Mouse (Mus musculus): ENCODE results near the gene Mob1b. TPM values are rescaled to one million over a fixed set of nuclear protein-coding genes. Genes with fewer than 3 reads are reported as not detected.

Mob1b gene
- polyA plus RNA-seq, 1 experiment from 2014 or later = 11.8 TPM

- peak; percentile 99 for DNase-seq (ENCODE audit: low spot score)
- Histone ChIP-seq H3K9me3 (replicated peaks) (no peaks in the 10 kb centered on the region), H3K4me3 (peak within 1 kb of the TSS; percentile 75), H3K36me3 (peaks cover 31% of the 10 kb centered on the region), H3K27ac (peak within 1 kb of the TSS; percentile 94), H3K27me3 (ENCODE audit: low read depth, poor library complexity, severe bottlenecking) (no peaks in the 10 kb centered on the region), H3K4me1 (peaks cover 15% of the 10 kb centered on the region)
- under 1% methylated on average over 51 of the region's 51 CpGs for WGBS
Observed at GRCm38 (mm10) chr5:88764987-88765481, 44.4 kb downstream of the Mob1b start, which contains the start of gene Dck. Dck (plus strand) TSS chr5:88764996.

- peak overlapping the region; percentile 75 for H3K4me3 ChIP-seq
- no peaks in the 10 kb centered on the region for H3K27me3 ChIP-seq (ENCODE audit: low read depth, poor library complexity, severe bottlenecking)
- DNase-seq (ENCODE audit: low spot score) = no peak
- 21% methylated on average over 6 of the region's 6 CpGs for WGBS
- H3K9me3 ChIP-seq (replicated peaks) = no peaks in the 10 kb centered on the region
- peak overlapping the region; percentile 94 for H3K27ac ChIP-seq
- peaks cover 15% of the 10 kb centered on the region for H3K4me1 ChIP-seq
- peaks cover 37% of the 10 kb centered on the region for H3K36me3 ChIP-seq
Observed at GRCm38 (mm10) chr5:88765587-88765986, 44.9 kb downstream of the Mob1b start.

- Histone ChIP-seq H3K4me1 (peaks cover 15% of the 10 kb centered on the region), H3K9me3 (replicated peaks) (no peaks in the 10 kb centered on the region), H3K27me3 (ENCODE audit: low read depth, poor library complexity, severe bottlenecking) (no peaks in the 10 kb centered on the region), H3K4me3 (peak overlapping the region; percentile 75), H3K36me3 (peaks cover 41% of the 10 kb centered on the region), H3K27ac (peak overlapping the region; percentile 7; the same call in 1 of the 2 replicates)
- 78% methylated on average over 6 of the region's 6 CpGs for WGBS
- DNase-seq (ENCODE audit: low spot score) = no peak
Observed at GRCm38 (mm10) chr5:88766121-88766520, 45.5 kb downstream of the Mob1b start.

GRCm38 (mm10) chr5:88766863-88767262, 46.2 kb downstream of the Mob1b start:
- Histone ChIP-seq H3K36me3 (peaks cover 49% of the 10 kb centered on the region), H3K27ac (no peak overlapping the region), H3K4me1 (peaks cover 15% of the 10 kb centered on the region), H3K9me3 (replicated peaks) (no peaks in the 10 kb centered on the region), H3K27me3 (ENCODE audit: low read depth, poor library complexity, severe bottlenecking) (no peaks in the 10 kb centered on the region), H3K4me3 (peak overlapping the region; percentile 75)
- 94% methylated on average over 5 of the region's 5 CpGs for WGBS
- no peak for DNase-seq (ENCODE audit: low spot score)

GRCm38 (mm10) chr5:88768201-88768600, 47.5 kb downstream of the Mob1b start:
- Histone ChIP-seq H3K27me3 (ENCODE audit: low read depth, poor library complexity, severe bottlenecking) (no peaks in the 10 kb centered on the region), H3K9me3 (replicated peaks) (no peaks in the 10 kb centered on the region), H3K4me1 (peaks cover 15% of the 10 kb centered on the region), H3K4me3 (no peak overlapping the region), H3K27ac (no peak overlapping the region), H3K36me3 (peaks cover 62% of the 10 kb centered on the region)
- WGBS = 93% methylated on average over 6 of the region's 6 CpGs
- DNase-seq (ENCODE audit: low spot score) = no peak

GRCm38 (mm10) chr5:88782072-88782765, 61.6 kb downstream of the Mob1b start:
- Histone ChIP-seq H3K27ac (no peak overlapping the region), H3K9me3 (replicated peaks) (no peaks in the 10 kb centered on the region), H3K36me3 (peaks cover 92% of the 10 kb centered on the region), H3K4me1 (no peaks in the 10 kb centered on the region), H3K4me3 (no peak overlapping the region), H3K27me3 (ENCODE audit: low read depth, poor library complexity, severe bottlenecking) (no peaks in the 10 kb centered on the region)
- 82% methylated on average over 7 of the region's 7 CpGs for WGBS
- no peak for DNase-seq (ENCODE audit: low spot score)

GRCm38 (mm10) chr5:88785059-88785458, 64.4 kb downstream of the Mob1b start:
- WGBS = 89% methylated on average over 1 of the region's 1 CpGs
- no peak for DNase-seq (ENCODE audit: low spot score)
- Histone ChIP-seq H3K9me3 (replicated peaks) (no peaks in the 10 kb centered on the region), H3K27ac (no peak overlapping the region), H3K4me3 (no peak overlapping the region), H3K27me3 (ENCODE audit: low read depth, poor library complexity, severe bottlenecking) (no peaks in the 10 kb centered on the region), H3K4me1 (no peaks in the 10 kb centered on the region), H3K36me3 (peaks cover 67% of the 10 kb centered on the region)

- DNase-seq (ENCODE audit: low spot score) = no peak
- Histone ChIP-seq H3K27ac (no peak overlapping the region), H3K4me1 (no peaks in the 10 kb centered on the region), H3K4me3 (no peak overlapping the region), H3K9me3 (replicated peaks) (no peaks in the 10 kb centered on the region), H3K27me3 (ENCODE audit: low read depth, poor library complexity, severe bottlenecking) (no peaks in the 10 kb centered on the region), H3K36me3 (peaks cover 15% of the 10 kb centered on the region)
- WGBS = 55% methylated on average over 9 of the region's 9 CpGs
Observed at GRCm38 (mm10) chr5:88790675-88791074, 70.0 kb downstream of the Mob1b start.

- H3K4me1 ChIP-seq = peaks cover 2% of the 10 kb centered on the region
- peak; percentile 67 for DNase-seq (ENCODE audit: low spot score)
- H3K4me3 ChIP-seq = no peak overlapping the region
- H3K27me3 ChIP-seq (ENCODE audit: low read depth, poor library complexity, severe bottlenecking) = no peaks in the 10 kb centered on the region
- H3K36me3 ChIP-seq = peaks cover 6% of the 10 kb centered on the region
- 46% methylated on average over 10 of the region's 10 CpGs for WGBS
- no peaks in the 10 kb centered on the region for H3K9me3 ChIP-seq (replicated peaks)
- H3K27ac ChIP-seq = peak overlapping the region; percentile 46; the same call in 1 of the 2 replicates
Observed at GRCm38 (mm10) chr5:88791256-88792245, 70.9 kb downstream of the Mob1b start.

GRCm38 (mm10) chr5:88793676-88794075, 73.0 kb downstream of the Mob1b start:
- DNase-seq (ENCODE audit: low spot score) = no peak

GRCm38 (mm10) chr5:88795910-88796584, 75.4 kb downstream of the Mob1b start:
- WGBS = 53% methylated on average over 9 of the region's 9 CpGs
- Histone ChIP-seq H3K27ac (no peak overlapping the region), H3K27me3 (ENCODE audit: low read depth, poor library complexity, severe bottlenecking) (no peaks in the 10 kb centered on the region), H3K4me3 (no peak overlapping the region), H3K4me1 (peaks cover 4% of the 10 kb centered on the region), H3K36me3 (no peaks in the 10 kb centered on the region), H3K9me3 (replicated peaks) (no peaks in the 10 kb centered on the region)
- no peak for DNase-seq (ENCODE audit: low spot score)

More at GRCm38 (mm10) chr5:88793676-88794075, 73.0 kb downstream of the Mob1b start:
- no peak overlapping the region for H3K27ac ChIP-seq
- H3K9me3 ChIP-seq (replicated peaks) = no peaks in the 10 kb centered on the region
- H3K27me3 ChIP-seq (ENCODE audit: low read depth, poor library complexity, severe bottlenecking) = no peaks in the 10 kb centered on the region
- no peak overlapping the region for H3K4me3 ChIP-seq
- H3K4me1 ChIP-seq = peaks cover 4% of the 10 kb centered on the region
- WGBS = 93% methylated on average over 3 of the region's 3 CpGs
- no peaks in the 10 kb centered on the region for H3K36me3 ChIP-seq

- H3K4me1 ChIP-seq = peaks cover 4% of the 10 kb centered on the region
- H3K36me3 ChIP-seq = no peaks in the 10 kb centered on the region
- H3K27ac ChIP-seq = no peak overlapping the region
- no peak overlapping the region for H3K4me3 ChIP-seq
- DNase-seq (ENCODE audit: low spot score) = no peak
- 70% methylated on average over 11 of the region's 11 CpGs for WGBS
- H3K27me3 ChIP-seq (ENCODE audit: low read depth, poor library complexity, severe bottlenecking) = no peaks in the 10 kb centered on the region
- H3K9me3 ChIP-seq (replicated peaks) = no peaks in the 10 kb centered on the region
Observed at GRCm38 (mm10) chr5:88796588-88796987, 75.9 kb downstream of the Mob1b start.

All from limb, embryonic 10.5 days (tissue).